Mouse (Mus musculus) G1E-ER4 (cell line): ENCODE measurements at regions not wholly inside any gene's neighbourhood (a gene's known extent, or its start where the extent isn't known, plus 50 kb on each side); places are given as distances from the start of the nearest gene placed in this dataset.

Experiments used
- GATA1 ChIP-seq: IDR thresholded peaks from one replicate; pipeline ENCODE4 v1.8.0; 2012; ENCODE audit warnings: low read length, inconsistent platforms

- no peak for TF ChIP-seq GATA1
Observed at GRCm38 (mm10) chr5:74865446-74865845, 162.7 kb upstream of the Lnx1 start.

- no peak for TF ChIP-seq GATA1
Observed at GRCm38 (mm10) chr5:74864540-74865157, 161.9 kb upstream of the Lnx1 start.

GRCm38 (mm10) chr5:74861297-74861696 is 158.6 kb upstream of the Lnx1 start:
- no peak for TF ChIP-seq GATA1

- no peak for TF ChIP-seq GATA1
Observed at GRCm38 (mm10) chr5:74857861-74858260, 155.1 kb upstream of the Lnx1 start.

GRCm38 (mm10) chr5:74857161-74857560 is 154.4 kb upstream of the Lnx1 start:
- TF ChIP-seq GATA1 = no peak

GRCm38 (mm10) chr5:74847824-74848223 is 145.1 kb upstream of the Lnx1 start:
- no peak for TF ChIP-seq GATA1

GRCm38 (mm10) chr5:74846674-74847073 is 144.0 kb upstream of the Lnx1 start:
- TF ChIP-seq GATA1 = no peak

- no peak for TF ChIP-seq GATA1
Observed at GRCm38 (mm10) chr5:74834401-74834800, 131.7 kb upstream of the Lnx1 start.

GRCm38 (mm10) chr5:74833887-74834286 is 131.2 kb upstream of the Lnx1 start:
- no peak for TF ChIP-seq GATA1

GRCm38 (mm10) chr5:74832011-74832410 is 129.3 kb upstream of the Lnx1 start:
- TF ChIP-seq GATA1 = no peak

GRCm38 (mm10) chr5:74830646-74831045 is 127.9 kb upstream of the Lnx1 start:
- no peak for TF ChIP-seq GATA1

GRCm38 (mm10) chr5:74829003-74829402 is 126.3 kb upstream of the Lnx1 start:
- TF ChIP-seq GATA1 = no peak

- TF ChIP-seq GATA1 = no peak
Observed at GRCm38 (mm10) chr5:74827944-74828343, 125.2 kb upstream of the Lnx1 start.

GRCm38 (mm10) chr5:74825517-74826254 is 123.0 kb upstream of the Lnx1 start:
- no peak for TF ChIP-seq GATA1

- TF ChIP-seq GATA1 = no peak
Observed at GRCm38 (mm10) chr5:74823719-74824118, 121.0 kb upstream of the Lnx1 start.

GRCm38 (mm10) chr5:74821969-74822368 is 119.3 kb upstream of the Lnx1 start:
- TF ChIP-seq GATA1 = no peak

- no peak for TF ChIP-seq GATA1
Observed at GRCm38 (mm10) chr5:74816523-74816922, 113.8 kb upstream of the Lnx1 start.

GRCm38 (mm10) chr5:74813396-74813795 is 110.7 kb upstream of the Lnx1 start:
- no peak for TF ChIP-seq GATA1
